Mouse (Mus musculus): ENCODE measurements around the gene Trmt44.

DNA sequence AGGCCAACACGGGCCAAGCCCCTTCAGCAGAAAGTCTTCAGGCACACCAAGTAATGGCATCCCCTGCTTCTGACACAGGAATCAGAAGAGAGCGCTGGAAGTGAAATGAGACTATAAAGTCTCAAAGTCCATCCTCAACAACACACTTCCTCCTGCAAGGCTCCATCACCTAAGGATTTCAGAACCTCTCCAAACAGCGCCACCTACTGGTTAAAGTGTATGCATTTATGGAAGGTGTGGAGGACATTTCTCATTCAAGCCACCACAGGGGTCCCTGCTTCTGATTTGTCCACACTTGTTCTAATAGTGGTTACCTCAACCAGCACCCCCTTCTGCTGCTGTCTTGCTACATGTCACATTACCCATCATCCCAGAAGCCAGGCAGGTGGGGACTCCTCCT is 38.6 kb downstream of the Trmt44 start:
- TF ChIP-seq UBTF (IDR thresholded peaks at IDR 0.05; ENCODE audit: borderline replicate concordance, insufficient read depth, low read depth, low read length) (no peak), POLR2A (IDR thresholded peaks at IDR 0.05; ENCODE audit: control insufficient read depth in 1 of 2, insufficient read depth in 1 of 2, low read depth in 1 of 2, low read length in 2 of 2, poor library complexity in 1 of 2) (no peak)

Data from MEL (cell line).